Mouse (Mus musculus): ENCODE data around the gene Mt4. TPM values are rescaled to one million over a fixed set of nuclear protein-coding genes. Genes with fewer than 3 reads are reported as not detected.

The Mt4 gene
- polyA plus RNA-seq, 1 experiment = not detected

DNA sequence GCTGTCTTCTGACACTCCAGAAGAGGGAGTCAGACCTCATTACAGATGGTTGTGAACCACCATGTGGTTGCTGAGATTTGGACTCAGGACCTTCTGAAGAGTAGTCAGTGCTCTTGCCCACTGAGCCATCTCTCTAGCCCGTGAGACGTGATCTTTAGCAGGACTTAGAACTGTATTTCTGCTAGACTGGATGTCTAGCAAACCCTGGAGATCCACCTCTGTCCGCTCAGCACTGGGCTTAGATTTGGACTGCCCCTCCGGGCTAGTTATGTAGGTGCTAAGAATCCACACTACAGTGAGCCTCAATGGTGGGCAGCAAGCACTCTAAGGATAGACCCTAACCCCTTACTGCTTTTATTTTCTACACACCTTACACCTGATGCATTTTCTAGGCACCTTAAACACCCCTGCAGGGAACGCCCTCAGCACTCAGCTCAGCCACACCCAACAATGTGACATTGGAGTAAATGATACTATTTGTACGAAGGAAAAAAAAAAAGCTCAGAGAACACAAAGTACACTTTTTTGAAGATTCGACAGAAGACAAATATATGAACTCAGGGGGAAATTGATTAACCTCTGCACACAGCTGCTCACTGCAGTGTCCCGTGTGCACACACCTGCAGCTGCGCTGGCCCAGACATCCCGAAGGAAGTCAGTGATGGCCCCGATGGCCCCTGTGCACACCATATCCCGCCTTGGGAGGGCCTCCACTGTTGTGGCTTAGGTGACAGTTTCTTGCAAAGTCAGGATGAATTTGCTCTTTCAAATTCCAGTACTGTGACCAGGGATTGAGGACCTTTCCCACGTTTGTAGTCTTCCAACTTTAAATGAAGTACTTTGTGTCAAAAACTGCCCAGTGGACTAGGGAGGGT lies 45.3 kb downstream of the Mt4 start:
- Histone ChIP-seq H3K4me3 (replicated peaks) (peak overlapping the region; percentile 69), H3K4me1 (ENCODE audit: control insufficient read depth) (peaks cover 85% of the 10 kb centered on the region), H3K9me3 (ENCODE audit: control insufficient read depth, low read length) (no peaks in the 10 kb centered on the region), H3K36me3 (ENCODE audit: control insufficient read depth) (peaks cover 25% of the 10 kb centered on the region), H3K27me3 (ENCODE audit: control insufficient read depth) (peaks cover 28% of the 10 kb centered on the region)
- TF ChIP-seq GATA1 (IDR thresholded peaks at IDR 0.05; ENCODE audit: low read length) (no peak), TAL1 (IDR thresholded peaks at IDR 0.05; ENCODE audit: low read length) (no peak)

GRCm38 (mm10) chr8:94183117-94183516 lies 46.1 kb downstream of the Mt4 start:
- Histone ChIP-seq H3K36me3 (ENCODE audit: control insufficient read depth) (peaks cover 25% of the 10 kb centered on the region), H3K4me1 (ENCODE audit: control insufficient read depth) (peaks cover 83% of the 10 kb centered on the region), H3K9me3 (ENCODE audit: control insufficient read depth, low read length) (no peaks in the 10 kb centered on the region), H3K4me3 (replicated peaks) (peak overlapping the region; percentile 69), H3K27me3 (ENCODE audit: control insufficient read depth) (peaks cover 35% of the 10 kb centered on the region)
- no peak for TF ChIP-seq GATA1 (IDR thresholded peaks at IDR 0.05; ENCODE audit: low read length)
- no peak for TF ChIP-seq TAL1 (IDR thresholded peaks at IDR 0.05; ENCODE audit: low read length)

DNA sequence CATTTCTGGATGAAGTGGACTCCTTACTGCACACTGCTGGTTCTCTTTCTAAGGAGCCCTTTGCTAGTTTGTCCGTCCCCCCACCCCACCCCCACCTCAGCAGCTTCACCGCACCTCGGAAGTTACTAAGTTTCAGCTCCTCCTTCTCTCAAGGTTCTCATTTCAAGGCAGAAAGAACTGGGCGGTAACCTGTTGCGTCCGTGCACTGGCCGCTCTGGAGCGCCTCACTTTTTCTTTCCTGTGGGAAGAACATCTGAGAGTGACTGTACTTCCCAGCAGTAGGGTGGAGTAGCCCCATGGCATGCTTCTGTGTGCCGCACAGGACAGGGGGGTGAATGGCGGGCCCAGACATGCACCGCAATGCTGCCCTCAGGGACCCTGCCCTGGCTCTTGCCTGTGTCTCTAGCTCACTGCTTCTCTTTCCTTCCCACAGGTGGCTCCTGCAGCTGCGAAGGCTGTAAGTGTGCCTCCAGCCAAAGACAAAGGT lies 47.4 kb downstream of the Mt4 start:
- H3K4me1 ChIP-seq (ENCODE audit: control insufficient read depth) = peaks cover 83% of the 10 kb centered on the region
- peaks cover 23% of the 10 kb centered on the region for H3K36me3 ChIP-seq (ENCODE audit: control insufficient read depth)
- no peaks in the 10 kb centered on the region for H3K9me3 ChIP-seq (ENCODE audit: control insufficient read depth, low read length)
- H3K4me3 ChIP-seq (replicated peaks) = peak overlapping the region; percentile 69
- peaks cover 46% of the 10 kb centered on the region for H3K27me3 ChIP-seq (ENCODE audit: control insufficient read depth)
- no peak for TF ChIP-seq GATA1 (IDR thresholded peaks at IDR 0.05; ENCODE audit: low read length)
- TF ChIP-seq TAL1 (IDR thresholded peaks at IDR 0.05; ENCODE audit: low read length) = no peak

GRCm38 (mm10) chr8:94185791-94186190 lies 48.8 kb downstream of the Mt4 start:
- Histone ChIP-seq H3K4me3 (replicated peaks) (peak overlapping the region; percentile 58), H3K4me1 (ENCODE audit: control insufficient read depth) (peaks cover 83% of the 10 kb centered on the region)
- TF ChIP-seq TAL1 (IDR thresholded peaks at IDR 0.05; ENCODE audit: low read length) (no peak), GATA1 (IDR thresholded peaks at IDR 0.05; ENCODE audit: low read length) (no peak)

GRCm38 (mm10) chr8:94186542-94186941 lies 49.5 kb downstream of the Mt4 start:
- TF ChIP-seq GATA1 (IDR thresholded peaks at IDR 0.05; ENCODE audit: low read length) = no peak
- peak; percentile 69 for TF ChIP-seq TAL1 (IDR thresholded peaks at IDR 0.05; ENCODE audit: low read length)
- Histone ChIP-seq H3K27me3 (ENCODE audit: control insufficient read depth) (peaks cover 57% of the 10 kb centered on the region), H3K4me3 (replicated peaks) (peak overlapping the region; percentile 58), H3K4me1 (ENCODE audit: control insufficient read depth) (peaks cover 87% of the 10 kb centered on the region), H3K36me3 (ENCODE audit: control insufficient read depth) (peaks cover 5% of the 10 kb centered on the region), H3K9me3 (ENCODE audit: control insufficient read depth, low read length) (no peaks in the 10 kb centered on the region)

More at GRCm38 (mm10) chr8:94185791-94186190, 48.8 kb downstream of the Mt4 start:
- Histone ChIP-seq H3K9me3 (ENCODE audit: control insufficient read depth, low read length) (no peaks in the 10 kb centered on the region), H3K36me3 (ENCODE audit: control insufficient read depth) (peaks cover 9% of the 10 kb centered on the region), H3K27me3 (ENCODE audit: control insufficient read depth) (peaks cover 57% of the 10 kb centered on the region)

DNA sequence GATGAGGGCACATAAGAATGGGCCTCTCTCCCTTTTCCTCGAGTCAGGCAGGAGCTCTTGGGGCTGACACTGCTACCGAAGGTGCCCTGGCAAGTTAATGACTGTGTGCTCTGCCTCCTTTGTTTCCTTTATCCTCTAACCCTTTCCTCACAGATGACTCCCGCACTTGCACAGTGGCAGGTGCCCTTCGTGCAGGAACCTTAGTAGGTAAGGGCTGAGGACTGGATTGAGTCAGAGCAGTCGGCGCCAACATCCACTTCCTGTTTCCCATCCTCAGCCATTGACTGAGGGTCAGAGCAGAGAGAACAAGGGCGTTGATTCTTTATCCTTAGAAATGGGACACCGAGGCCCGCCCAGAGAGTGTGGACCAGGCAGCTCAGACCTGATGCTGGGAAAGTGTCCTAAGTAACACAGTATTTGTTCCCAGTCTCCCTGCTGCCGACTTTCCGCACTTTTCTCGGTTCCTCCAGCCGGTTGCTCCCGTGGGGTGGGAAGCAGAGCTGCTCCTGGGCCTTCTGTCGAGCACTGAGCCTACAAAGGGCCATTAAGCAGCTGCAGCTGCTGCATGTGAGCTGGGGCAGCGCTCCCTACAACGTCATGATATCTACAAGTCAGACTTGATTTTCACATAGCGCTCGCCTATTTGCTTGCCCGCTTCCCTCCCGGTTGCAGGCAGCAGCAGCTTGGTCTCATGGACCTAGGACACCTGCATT lies 50.4 kb downstream of the Mt4 start:
- TF ChIP-seq TAL1 (IDR thresholded peaks at IDR 0.05; ENCODE audit: low read length) (no peak), GATA1 (IDR thresholded peaks at IDR 0.05; ENCODE audit: low read length) (no peak)
- Histone ChIP-seq H3K4me3 (replicated peaks) (peak overlapping the region; percentile 58), H3K27me3 (ENCODE audit: control insufficient read depth) (peaks cover 57% of the 10 kb centered on the region), H3K9me3 (ENCODE audit: control insufficient read depth, low read length) (no peaks in the 10 kb centered on the region), H3K36me3 (ENCODE audit: control insufficient read depth) (no peaks in the 10 kb centered on the region; the same call in 1 of the 2 replicates), H3K4me1 (ENCODE audit: control insufficient read depth) (peaks cover 81% of the 10 kb centered on the region)

Other genes with a start within 250 kb of the Mt4 start
- gene Amfr, start 124.4 kb upstream of the Mt4 start, polyA plus RNA-seq (2012) = 5.4 and 6.9 TPM in 2 replicates
- gene Nudt21, start 100.2 kb upstream of the Mt4 start, polyA plus RNA-seq (2012) = 30.8 and 33.7 TPM in 2 replicates
- 0.05 and 0.07 TPM in 2 replicates for gene Ogfod1, start 100.0 kb upstream of the Mt4 start, polyA plus RNA-seq (2012)
- gene Bbs2, start 38.3 kb upstream of the Mt4 start, polyA plus RNA-seq (2012) = 0.01 and 0.17 TPM in 2 replicates
- gene Mt3, start 15.4 kb downstream of the Mt4 start, polyA plus RNA-seq (2012) = not detected in 2 replicates
- gene Mt2, start 35.5 kb downstream of the Mt4 start, polyA plus RNA-seq (2012) = 787 and 864 TPM in 2 replicates
- gene Mt1, start 41.9 kb downstream of the Mt4 start, polyA plus RNA-seq (2012) = 175 and 372 TPM in 2 replicates
- 0.39 and 0.52 TPM in 2 replicates for gene Nup93, start 77.4 kb downstream of the Mt4 start, polyA plus RNA-seq (2012)
- 0.04 TPM in 1 of 2 replicates, not detected in the other for gene Slc12a3, start 192.0 kb downstream of the Mt4 start, polyA plus RNA-seq (2012)
- gene Herpud1, start 249.2 kb downstream of the Mt4 start, polyA plus RNA-seq (2012) = 21.2 and 46.3 TPM in 2 replicates